Mouse (Mus musculus): ENCODE measurements around the gene Sugp2.
"Not testable (repeated sequence)": the region's sequence is repeated elsewhere in the genome, so short reads cannot be mapped to it uniquely, and the experiment has no call there.

The Sugp2 gene

DNA sequence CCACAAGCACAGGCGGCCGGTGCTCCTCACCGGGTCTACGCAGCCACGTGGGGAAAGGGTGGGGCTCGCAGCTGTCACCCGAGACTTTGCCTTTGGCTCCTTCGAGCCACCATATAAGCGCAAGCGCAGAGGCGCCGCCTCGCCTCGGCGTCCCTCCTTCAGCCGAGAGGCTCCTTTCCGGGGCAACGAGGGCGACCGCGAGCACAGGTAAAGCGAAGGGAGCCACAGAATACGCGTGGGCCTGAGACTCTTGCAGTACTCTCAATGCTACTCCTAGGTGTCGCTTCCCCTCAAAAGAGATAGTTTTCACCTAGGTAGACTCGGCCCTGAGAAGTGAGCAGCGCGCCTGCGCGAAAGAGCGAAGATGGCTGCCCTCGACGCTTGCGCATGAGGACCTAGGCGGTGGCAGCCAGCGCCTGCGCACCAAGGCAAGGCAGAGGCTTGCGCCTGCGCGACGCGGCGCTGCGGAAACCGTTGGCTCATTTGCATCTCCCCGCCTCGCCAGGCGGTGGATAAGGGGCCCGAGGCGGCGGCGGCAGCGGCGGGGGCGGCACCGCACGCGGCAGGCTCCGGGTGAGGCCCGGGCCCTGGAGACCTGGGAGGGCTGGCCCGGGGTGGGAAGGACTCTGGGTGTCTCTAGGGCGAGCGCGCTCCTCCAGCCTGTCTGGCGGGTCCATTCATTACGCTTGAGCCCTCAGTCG, at the start of gene Sugp2, which contains the start of gene Armc6:
TSS of gene Sugp2 (plus strand) at position 147 of the 701 bp plus-strand sequence.
TSS of gene Armc6 (minus strand) at position 387 of the 701 bp plus-strand sequence.
- DNase-seq (ENCODE audit: low spot score) = peak; percentile 96

DNA sequence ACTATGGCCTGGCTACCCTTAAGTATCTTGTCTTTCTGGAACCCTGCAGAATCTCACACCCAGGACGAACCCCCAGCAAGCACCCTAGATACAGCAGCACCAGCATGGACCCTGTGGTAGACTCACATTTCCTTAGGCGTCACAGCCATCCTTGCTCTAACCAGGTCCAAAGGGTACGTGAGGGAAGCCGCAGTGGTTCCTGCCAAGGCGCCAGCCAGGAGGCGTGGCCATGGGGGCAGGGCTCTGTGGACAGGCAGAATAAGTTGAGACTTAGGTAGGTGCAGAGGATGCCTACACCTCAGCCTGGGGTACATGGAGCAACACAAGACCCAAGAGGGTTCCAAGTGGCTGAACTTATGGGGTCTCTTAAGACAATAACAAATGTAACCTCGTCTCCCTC, 45.3 kb upstream of the Sugp2 start:
- DNase-seq (ENCODE audit: low spot score) = no peak

- no peak for DNase-seq (ENCODE audit: low spot score)
Observed at GRCm38 (mm10) chr8:70193238-70193637, 40.8 kb upstream of the Sugp2 start.

- DNase-seq (ENCODE audit: low spot score) = no peak
Observed at GRCm38 (mm10) chr8:70194191-70194590, 39.8 kb upstream of the Sugp2 start.

- DNase-seq (ENCODE audit: low spot score) = no peak
Observed at GRCm38 (mm10) chr8:70195762-70196161, 38.3 kb upstream of the Sugp2 start.

DNA sequence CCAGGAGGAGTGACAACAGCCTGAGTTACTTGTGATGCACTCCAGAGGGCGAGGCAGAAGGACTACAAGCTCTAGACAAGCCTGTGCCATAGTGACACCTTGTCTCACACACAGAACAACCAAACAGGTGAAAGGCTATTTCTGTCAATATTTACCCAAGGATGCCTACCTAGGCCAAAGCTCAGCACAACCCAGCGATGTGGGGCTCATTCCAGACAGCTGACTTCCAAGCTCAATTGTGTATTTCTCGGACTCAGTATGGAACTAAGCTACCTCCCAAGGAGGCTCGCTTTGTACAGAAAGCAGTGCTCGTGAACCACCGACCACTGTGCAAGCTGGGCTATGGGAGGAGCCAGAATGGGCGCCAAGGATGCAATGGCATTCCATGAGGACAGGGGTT, 36.4 kb upstream of the Sugp2 start:
- no peak for DNase-seq (ENCODE audit: low spot score)

DNA sequence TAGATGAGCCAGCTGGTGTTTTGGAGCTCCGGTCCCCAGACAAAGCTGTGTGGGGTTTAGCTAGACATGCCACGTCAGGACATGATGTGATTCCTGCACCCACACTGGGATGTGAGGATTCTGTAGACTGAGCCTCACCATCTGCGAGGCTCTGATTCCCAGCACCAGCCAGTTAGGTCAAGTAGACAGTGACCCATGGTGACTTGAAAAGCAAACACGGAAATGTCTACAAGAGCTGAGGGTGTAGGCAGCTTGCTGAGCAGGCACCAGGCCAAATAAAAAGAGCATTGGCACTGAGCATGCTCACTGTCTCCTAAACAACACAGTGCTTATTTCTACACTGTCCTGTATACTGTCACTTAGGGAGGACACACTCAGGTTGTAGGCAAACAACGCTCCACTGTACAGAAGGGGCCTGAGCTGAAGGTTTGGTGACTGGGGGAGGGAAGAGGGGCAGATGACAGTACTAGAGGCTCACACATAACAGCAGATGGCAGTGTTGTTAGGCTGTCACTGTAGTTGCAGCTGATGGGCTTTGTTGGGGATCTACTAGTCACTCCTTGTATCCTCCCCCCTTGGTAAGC, 33.8 kb upstream of the Sugp2 start:
- peak; percentile 14 for DNase-seq (ENCODE audit: low spot score)

DNA sequence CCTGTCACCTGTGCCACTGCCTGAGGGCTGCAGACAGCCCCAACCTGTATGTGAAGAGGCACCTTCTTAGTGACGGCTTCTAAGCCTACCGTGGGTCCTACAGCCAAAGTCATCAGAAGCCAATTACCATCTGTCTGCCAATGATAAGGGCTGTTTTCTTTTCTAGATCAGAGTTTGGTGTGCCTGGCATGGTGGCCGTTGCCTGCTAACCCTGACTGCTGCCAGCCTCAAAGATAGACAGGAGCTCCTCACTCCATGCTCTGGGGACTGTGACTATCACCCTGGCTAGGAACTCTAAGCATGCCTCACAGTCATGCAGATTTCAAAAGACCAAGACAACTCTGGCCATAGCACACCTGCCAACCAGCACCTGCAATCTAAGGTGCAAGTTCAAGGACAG, 32.6 kb upstream of the Sugp2 start:
- peak; percentile 50 for DNase-seq (ENCODE audit: low spot score)

DNA sequence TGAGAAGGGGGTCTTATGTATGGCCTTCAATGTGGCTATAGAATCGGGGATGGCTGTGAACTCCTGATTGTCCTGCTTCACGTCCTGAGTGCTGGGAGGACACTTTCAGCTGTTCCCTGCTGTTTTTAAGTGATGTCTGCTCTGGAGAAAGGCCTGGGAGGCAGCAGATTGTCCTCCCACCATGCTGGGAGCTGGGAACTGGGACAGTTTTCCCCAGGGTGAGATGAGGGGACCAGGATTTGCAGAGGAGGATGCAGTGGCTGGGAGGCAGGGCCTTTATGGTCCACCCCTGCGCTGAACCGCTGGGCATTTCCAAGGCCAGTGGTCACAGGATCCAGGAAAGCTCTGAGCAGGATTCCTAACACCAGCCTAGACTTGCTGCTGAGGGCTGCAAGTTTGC, 31.0 kb upstream of the Sugp2 start:
- DNase-seq (ENCODE audit: low spot score) = no peak

GRCm38 (mm10) chr8:70204757-70205156, 29.3 kb upstream of the Sugp2 start:
- DNase-seq (ENCODE audit: low spot score) = no peak

DNA sequence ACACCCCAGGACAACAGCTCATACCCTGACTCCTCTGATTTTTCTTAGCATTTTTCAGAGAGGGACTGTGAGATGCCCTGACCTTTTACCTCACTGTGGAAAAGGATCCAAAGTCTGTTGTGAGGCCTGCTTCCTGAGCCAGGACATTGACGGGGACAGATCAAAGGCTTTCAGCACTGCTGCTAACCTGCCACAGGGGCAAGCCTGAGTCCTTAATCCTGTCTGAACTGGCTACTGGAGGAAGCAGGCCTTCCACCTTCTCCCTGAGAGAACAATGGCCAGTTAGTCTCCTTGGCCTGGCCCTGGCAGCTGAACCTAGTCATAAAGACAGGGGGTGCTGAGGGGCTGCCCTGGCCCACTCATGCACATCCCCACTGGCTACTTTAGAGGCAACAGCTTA, 25.9 kb upstream of the Sugp2 start:
- DNase-seq (ENCODE audit: low spot score) = no peak

- DNase-seq (ENCODE audit: low spot score) = no peak
Observed at GRCm38 (mm10) chr8:70210538-70210937, 23.5 kb upstream of the Sugp2 start.

- DNase-seq (ENCODE audit: low spot score) = no peak
Observed at GRCm38 (mm10) chr8:70211275-70211674, 22.8 kb upstream of the Sugp2 start.

DNA sequence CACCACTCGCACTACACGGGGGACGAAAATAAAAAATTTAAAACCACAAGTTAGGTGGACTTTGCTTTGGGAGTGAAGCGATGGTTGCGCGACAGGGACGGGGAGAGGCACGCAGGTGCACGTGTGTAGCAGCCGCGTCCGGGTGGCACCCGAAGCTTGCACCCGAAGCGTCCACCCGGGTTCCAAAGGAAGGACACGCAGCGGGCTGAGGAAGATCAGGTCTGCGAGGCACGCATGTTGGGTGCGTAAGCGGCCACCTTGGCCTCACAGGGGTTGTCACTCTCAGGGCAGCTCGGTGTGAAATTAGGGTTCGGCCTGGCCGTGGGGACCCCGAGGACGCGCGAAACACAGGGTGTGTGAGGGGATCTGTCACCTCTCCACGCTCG, 22.3 kb upstream of the Sugp2 start:
- DNase-seq (ENCODE audit: low spot score) = no peak

DNA sequence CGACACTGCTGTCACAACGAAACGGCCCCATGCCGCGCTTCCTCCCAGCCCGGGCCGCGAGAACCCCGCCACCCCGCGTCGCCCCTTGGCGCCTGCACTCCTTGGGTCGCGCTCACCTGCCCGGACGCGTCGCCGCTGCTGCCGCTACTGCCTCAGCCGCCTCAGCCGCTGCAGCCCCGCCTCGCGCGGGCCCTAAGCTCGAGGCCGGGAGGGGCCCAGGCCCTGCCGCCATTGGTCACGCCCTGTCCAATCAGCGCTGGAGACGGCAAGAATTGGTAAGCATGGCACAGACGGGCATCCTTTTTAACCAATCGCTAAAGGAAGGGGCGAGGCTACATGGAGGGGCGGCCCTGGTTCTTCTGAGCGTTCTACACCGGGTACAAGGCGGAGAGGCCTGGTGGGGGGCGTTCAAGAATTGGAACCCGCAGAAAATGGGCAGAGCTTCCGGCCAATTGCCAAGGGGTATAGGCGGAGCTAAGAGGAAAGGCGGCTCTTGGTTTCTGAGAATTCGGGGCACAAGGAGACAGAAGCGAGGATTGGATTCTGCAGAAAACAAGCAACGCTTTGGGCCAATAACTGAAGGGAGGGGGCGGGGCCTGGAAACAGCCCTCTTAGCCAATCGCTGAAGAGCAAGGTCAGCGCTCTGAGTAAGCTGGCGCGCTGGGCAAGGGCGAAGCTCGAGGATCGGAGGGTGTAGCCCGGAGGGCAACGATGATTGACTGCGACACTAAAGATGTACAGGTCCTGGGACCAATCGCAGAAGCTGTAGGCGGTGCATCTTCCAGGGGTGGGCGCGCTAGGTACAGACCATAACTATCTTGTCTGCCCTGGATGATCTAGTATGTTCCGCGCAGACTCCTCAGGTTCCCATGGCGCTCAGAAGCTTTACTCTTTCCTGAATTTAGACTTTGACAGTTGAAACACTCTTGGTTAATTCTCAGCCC, 21.6 kb upstream of the Sugp2 start, which contains the start of gene Slc25a42:
TSS of gene Slc25a42 (minus strand) at position 194 of the 944 bp plus-strand sequence.
- DNase-seq (ENCODE audit: low spot score) = peak; percentile 95

GRCm38 (mm10) chr8:70214411-70214810, 19.6 kb upstream of the Sugp2 start:
- DNase-seq (ENCODE audit: low spot score) = no peak

- DNase-seq (ENCODE audit: low spot score) = no peak
Observed at GRCm38 (mm10) chr8:70215092-70215491, 18.9 kb upstream of the Sugp2 start.

DNA sequence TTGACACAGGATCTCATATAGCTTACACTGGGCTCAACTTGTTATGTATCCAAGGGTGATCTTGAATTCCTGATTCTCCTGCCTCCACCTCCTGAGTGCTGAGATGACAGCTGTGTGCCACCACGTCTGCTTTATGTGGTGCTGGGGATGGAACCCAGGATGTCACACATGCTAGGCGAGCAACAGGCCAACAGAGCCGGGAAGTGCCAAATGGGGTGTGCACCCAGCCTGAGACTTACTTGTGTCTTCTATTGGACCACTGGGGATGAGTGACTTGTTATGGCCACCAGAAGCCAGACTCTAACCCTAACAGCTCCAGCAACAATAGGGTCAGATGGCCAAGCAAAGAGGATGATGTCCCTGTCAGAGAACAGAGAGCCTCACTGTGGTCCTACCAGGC, 17.9 kb upstream of the Sugp2 start:
- DNase-seq (ENCODE audit: low spot score) = not testable (repeated sequence)

DNA sequence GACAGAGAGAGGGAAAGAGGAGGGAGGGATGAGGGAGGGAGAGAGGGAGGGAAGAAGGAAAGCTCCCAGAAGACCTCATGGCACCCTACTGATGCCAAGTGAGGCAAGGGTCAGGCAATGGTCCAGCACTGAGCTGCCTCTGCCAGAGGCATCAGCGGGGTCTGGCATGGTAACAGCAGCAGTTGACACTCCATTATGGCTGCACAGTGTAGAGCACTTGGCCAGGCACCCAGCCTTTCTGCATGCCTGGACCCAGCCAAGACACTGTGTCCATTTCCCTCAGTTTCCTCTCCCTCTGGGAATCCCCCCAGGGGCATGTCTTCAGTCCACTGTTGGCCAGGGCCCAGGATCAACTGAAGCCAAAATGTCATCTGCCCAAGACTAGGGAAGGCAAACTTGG, 17.5 kb upstream of the Sugp2 start:
- DNase-seq (ENCODE audit: low spot score) = no peak

DNA sequence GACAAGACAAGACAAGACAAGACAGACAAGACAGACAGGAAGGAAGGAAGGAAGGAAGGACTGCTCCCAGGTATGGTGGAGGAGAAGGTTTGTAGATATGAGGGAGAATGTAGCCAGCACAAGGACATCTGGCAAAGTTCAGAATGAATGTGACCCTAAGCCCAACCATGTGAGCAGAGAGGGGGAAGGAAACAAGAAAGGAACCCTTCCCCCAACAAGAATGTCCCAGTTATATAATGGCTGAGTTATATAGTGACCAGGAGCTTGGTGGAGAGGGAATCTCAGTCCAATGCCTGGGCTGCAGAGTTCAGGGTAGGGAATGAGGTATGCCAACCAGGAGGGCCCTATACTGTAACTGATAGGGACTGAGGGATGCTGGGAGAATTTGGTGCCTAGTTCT, 16.6 kb upstream of the Sugp2 start:
- DNase-seq (ENCODE audit: low spot score) = no peak

GRCm38 (mm10) chr8:70219107-70219684, 14.8 kb upstream of the Sugp2 start:
- no peak for DNase-seq (ENCODE audit: low spot score)

- DNase-seq (ENCODE audit: low spot score) = no peak
Observed at GRCm38 (mm10) chr8:70220236-70220840, 13.7 kb upstream of the Sugp2 start.
